Mouse (Mus musculus): ENCODE data around the gene Xirp1. TPM values are rescaled to one million over a fixed set of nuclear protein-coding genes. Genes with fewer than 3 reads are reported as not detected.

The Xirp1 gene
- polyA plus RNA-seq, 1 experiment from 2014 or later: not detected

GRCm38 (mm10) chr9:119978151-119978810 lies 45.1 kb downstream of the Xirp1 start:
- no peak for ATAC-seq
- no peak overlapping the region for H3K4me2 ChIP-seq (ENCODE audit: low read length)
- H3K27ac ChIP-seq (ENCODE audit: low read length): no peak overlapping the region
- peaks cover 48% of the 10 kb centered on the region for H3K4me1 ChIP-seq (replicated peaks; ENCODE audit: control insufficient read depth, insufficient read depth, low read length)
- H3K9me3 ChIP-seq (ENCODE audit: control insufficient read depth, low read length): no peaks in the 10 kb centered on the region
- no peak overlapping the region for H3K4me3 ChIP-seq (replicated peaks; ENCODE audit: low read length)
- H3K9ac ChIP-seq (replicated peaks; ENCODE audit: low read depth, low read length): no peak overlapping the region
- peaks cover 2% of the 10 kb centered on the region; the same call in 1 of the 2 replicates for H3K27me3 ChIP-seq (replicated peaks; ENCODE audit: control insufficient read depth, insufficient read depth, low read length)
- WGBS: 57% methylated on average over 9 of the region's 9 CpGs
- H3K36me3 ChIP-seq (ENCODE audit: control insufficient read depth, insufficient read depth): no peaks in the 10 kb centered on the region

- Histone ChIP-seq H3K4me1 (replicated peaks; ENCODE audit: control insufficient read depth, insufficient read depth, low read length) (peaks cover 47% of the 10 kb centered on the region), H3K4me3 (replicated peaks; ENCODE audit: low read length) (no peak overlapping the region), H3K4me2 (ENCODE audit: low read length) (no peak overlapping the region), H3K27ac (ENCODE audit: low read length) (no peak overlapping the region), H3K27me3 (replicated peaks; ENCODE audit: control insufficient read depth, insufficient read depth, low read length) (no peaks in the 10 kb centered on the region), H3K36me3 (ENCODE audit: control insufficient read depth, insufficient read depth) (no peaks in the 10 kb centered on the region), H3K9me3 (ENCODE audit: control insufficient read depth, low read length) (no peaks in the 10 kb centered on the region), H3K9ac (replicated peaks; ENCODE audit: low read depth, low read length) (no peak overlapping the region)
- ATAC-seq: no peak
- WGBS: 40% methylated on average over 5 of the region's 5 CpGs
Measured at GRCm38 (mm10) chr9:119977557-119978060, 45.8 kb downstream of the Xirp1 start.

GRCm38 (mm10) chr9:119976704-119977556 lies 46.5 kb downstream of the Xirp1 start:
- H3K4me1 ChIP-seq (replicated peaks; ENCODE audit: control insufficient read depth, insufficient read depth, low read length): peaks cover 43% of the 10 kb centered on the region
- no peaks in the 10 kb centered on the region for H3K27me3 ChIP-seq (replicated peaks; ENCODE audit: control insufficient read depth, insufficient read depth, low read length)
- H3K36me3 ChIP-seq (ENCODE audit: control insufficient read depth, insufficient read depth): no peaks in the 10 kb centered on the region
- no peaks in the 10 kb centered on the region for H3K9me3 ChIP-seq (ENCODE audit: control insufficient read depth, low read length)
- no peak overlapping the region for H3K4me2 ChIP-seq (ENCODE audit: low read length)
- no peak overlapping the region for H3K27ac ChIP-seq (ENCODE audit: low read length)
- no peak overlapping the region for H3K4me3 ChIP-seq (replicated peaks; ENCODE audit: low read length)
- no peak overlapping the region for H3K9ac ChIP-seq (replicated peaks; ENCODE audit: low read depth, low read length)
- ATAC-seq: no peak
- WGBS: 69% methylated on average over 17 of the region's 17 CpGs

GRCm38 (mm10) chr9:119975286-119975685 lies 48.1 kb downstream of the Xirp1 start:
- ATAC-seq: no peak
- Histone ChIP-seq H3K27me3 (replicated peaks; ENCODE audit: control insufficient read depth, insufficient read depth, low read length) (no peaks in the 10 kb centered on the region), H3K27ac (ENCODE audit: low read length) (no peak overlapping the region), H3K9ac (replicated peaks; ENCODE audit: low read depth, low read length) (no peak overlapping the region), H3K4me1 (replicated peaks; ENCODE audit: control insufficient read depth, insufficient read depth, low read length) (peaks cover 42% of the 10 kb centered on the region), H3K4me2 (ENCODE audit: low read length) (no peak overlapping the region), H3K4me3 (replicated peaks; ENCODE audit: low read length) (no peak overlapping the region), H3K9me3 (ENCODE audit: control insufficient read depth, low read length) (no peaks in the 10 kb centered on the region), H3K36me3 (ENCODE audit: control insufficient read depth, insufficient read depth) (no peaks in the 10 kb centered on the region)
- 90% methylated on average over 4 of the region's 4 CpGs for WGBS

GRCm38 (mm10) chr9:119974609-119975008 lies 48.8 kb downstream of the Xirp1 start:
- no peak for ATAC-seq
- 85% methylated on average over 5 of the region's 5 CpGs for WGBS

GRCm38 (mm10) chr9:119973869-119974520 lies 49.4 kb downstream of the Xirp1 start:
- H3K4me2 ChIP-seq (ENCODE audit: low read length): no peak overlapping the region
- H3K4me3 ChIP-seq (replicated peaks; ENCODE audit: low read length): no peak overlapping the region
- no peaks in the 10 kb centered on the region for H3K27me3 ChIP-seq (replicated peaks; ENCODE audit: control insufficient read depth, insufficient read depth, low read length)
- no peaks in the 10 kb centered on the region for H3K36me3 ChIP-seq (ENCODE audit: control insufficient read depth, insufficient read depth)
- no peak for ATAC-seq
- no peaks in the 10 kb centered on the region for H3K9me3 ChIP-seq (ENCODE audit: control insufficient read depth, low read length)
- 96% methylated on average over 27 of the region's 27 CpGs for WGBS
- no peak overlapping the region for H3K9ac ChIP-seq (replicated peaks; ENCODE audit: low read depth, low read length)
- no peak overlapping the region for H3K27ac ChIP-seq (ENCODE audit: low read length)
- peaks cover 46% of the 10 kb centered on the region for H3K4me1 ChIP-seq (replicated peaks; ENCODE audit: control insufficient read depth, insufficient read depth, low read length)

More at GRCm38 (mm10) chr9:119974609-119975008, 48.8 kb downstream of the Xirp1 start:
- H3K36me3 ChIP-seq (ENCODE audit: control insufficient read depth, insufficient read depth): no peaks in the 10 kb centered on the region
- no peaks in the 10 kb centered on the region for H3K9me3 ChIP-seq (ENCODE audit: control insufficient read depth, low read length)
- H3K4me3 ChIP-seq (replicated peaks; ENCODE audit: low read length): no peak overlapping the region
- H3K4me2 ChIP-seq (ENCODE audit: low read length): no peak overlapping the region
- no peak overlapping the region for H3K27ac ChIP-seq (ENCODE audit: low read length)
- H3K27me3 ChIP-seq (replicated peaks; ENCODE audit: control insufficient read depth, insufficient read depth, low read length): no peaks in the 10 kb centered on the region
- no peak overlapping the region for H3K9ac ChIP-seq (replicated peaks; ENCODE audit: low read depth, low read length)
- peaks cover 46% of the 10 kb centered on the region for H3K4me1 ChIP-seq (replicated peaks; ENCODE audit: control insufficient read depth, insufficient read depth, low read length)

- Histone ChIP-seq H3K9me3 (ENCODE audit: control insufficient read depth, low read length) (no peaks in the 10 kb centered on the region), H3K4me3 (replicated peaks; ENCODE audit: low read length) (no peak overlapping the region), H3K9ac (replicated peaks; ENCODE audit: low read depth, low read length) (no peak overlapping the region), H3K27me3 (replicated peaks; ENCODE audit: control insufficient read depth, insufficient read depth, low read length) (no peaks in the 10 kb centered on the region), H3K27ac (ENCODE audit: low read length) (no peak overlapping the region), H3K36me3 (ENCODE audit: control insufficient read depth, insufficient read depth) (no peaks in the 10 kb centered on the region), H3K4me1 (replicated peaks; ENCODE audit: control insufficient read depth, insufficient read depth, low read length) (peaks cover 41% of the 10 kb centered on the region), H3K4me2 (ENCODE audit: low read length) (no peak overlapping the region)
- WGBS: 90% methylated on average over 23 of the region's 23 CpGs
- no peak for ATAC-seq
Measured at GRCm38 (mm10) chr9:119973281-119973680, 50.1 kb downstream of the Xirp1 start.

- Histone ChIP-seq H3K36me3 (ENCODE audit: control insufficient read depth, insufficient read depth) (no peaks in the 10 kb centered on the region), H3K4me1 (replicated peaks; ENCODE audit: control insufficient read depth, insufficient read depth, low read length) (peaks cover 34% of the 10 kb centered on the region), H3K27ac (ENCODE audit: low read length) (no peak overlapping the region), H3K4me2 (ENCODE audit: low read length) (no peak overlapping the region), H3K27me3 (replicated peaks; ENCODE audit: control insufficient read depth, insufficient read depth, low read length) (no peaks in the 10 kb centered on the region), H3K4me3 (replicated peaks; ENCODE audit: low read length) (no peak overlapping the region), H3K9me3 (ENCODE audit: control insufficient read depth, low read length) (no peaks in the 10 kb centered on the region), H3K9ac (replicated peaks; ENCODE audit: low read depth, low read length) (no peak overlapping the region)
- ATAC-seq: no peak
- 83% methylated on average over 12 of the region's 12 CpGs for WGBS
Measured at GRCm38 (mm10) chr9:119972582-119972981, 50.8 kb downstream of the Xirp1 start.

- ATAC-seq: no peak
- Histone ChIP-seq H3K9me3 (ENCODE audit: control insufficient read depth, low read length) (no peaks in the 10 kb centered on the region), H3K4me2 (ENCODE audit: low read length) (no peak overlapping the region), H3K36me3 (ENCODE audit: control insufficient read depth, insufficient read depth) (no peaks in the 10 kb centered on the region), H3K9ac (replicated peaks; ENCODE audit: low read depth, low read length) (no peak overlapping the region), H3K27ac (ENCODE audit: low read length) (no peak overlapping the region), H3K27me3 (replicated peaks; ENCODE audit: control insufficient read depth, insufficient read depth, low read length) (no peaks in the 10 kb centered on the region), H3K4me1 (replicated peaks; ENCODE audit: control insufficient read depth, insufficient read depth, low read length) (peaks cover 30% of the 10 kb centered on the region), H3K4me3 (replicated peaks; ENCODE audit: low read length) (no peak overlapping the region)
- 77% methylated on average over 10 of the region's 10 CpGs for WGBS
Measured at GRCm38 (mm10) chr9:119972166-119972565, 51.2 kb downstream of the Xirp1 start.
